Mouse (Mus musculus): ENCODE results near the gene Zmiz1. TPM values are rescaled to one million over a fixed set of nuclear protein-coding genes. Genes with fewer than 3 reads are reported as not detected.
A peak's percentile ranks its signal among the peaks of the same experiment; 100 is the strongest.

The Zmiz1 gene
- polyA plus RNA-seq, 1 experiment from 2014 or later, result 26.3 TPM

DNA sequence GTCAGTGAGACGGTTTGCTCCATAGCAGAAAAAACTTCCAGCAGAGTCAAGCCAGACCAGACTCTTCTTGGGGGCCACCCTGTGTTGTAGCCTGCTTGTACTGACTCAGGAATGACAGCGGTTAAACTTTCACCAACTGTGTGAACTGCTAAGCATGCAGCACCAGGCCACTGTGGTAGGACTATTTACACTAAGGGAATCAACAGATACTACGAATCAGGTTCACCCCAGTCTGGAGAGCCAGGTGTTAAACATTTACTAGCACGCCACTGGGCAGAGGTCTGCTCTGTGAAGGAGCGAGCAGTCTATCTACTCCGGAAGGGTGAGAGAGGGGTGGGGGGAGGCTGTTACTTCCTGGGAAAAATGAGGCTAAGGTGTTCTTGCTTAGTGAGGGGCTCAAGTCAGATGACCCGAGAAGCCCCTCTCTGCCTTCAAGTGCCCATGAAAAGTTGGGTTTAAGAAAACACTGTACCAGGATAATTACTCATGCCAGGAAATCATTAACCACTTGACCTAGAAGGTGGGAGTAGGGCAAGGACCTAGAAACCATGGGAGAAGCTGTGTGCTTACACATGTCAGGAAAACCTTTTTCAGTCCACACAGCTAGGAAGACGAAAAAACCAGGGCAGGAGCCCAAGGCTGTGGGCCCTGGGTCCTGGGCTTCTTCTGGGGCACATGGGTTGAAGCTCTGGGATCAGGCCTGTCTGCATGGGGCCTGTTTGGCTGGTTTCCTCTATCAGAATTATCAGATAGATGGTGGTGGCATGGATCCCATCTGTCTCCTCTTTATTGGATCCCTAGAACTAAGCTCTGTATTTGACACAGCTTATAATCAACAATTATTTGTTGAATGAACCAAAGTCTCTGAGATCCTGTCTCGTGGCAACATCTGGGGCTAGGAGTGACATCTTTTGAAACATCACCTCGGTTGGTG, 7.0 kb upstream of the Zmiz1 start:
- ATAC-seq (ENCODE audit: insufficient read depth, low FRiP score), result peak; percentile 85
- peak overlapping the region; percentile 27 for H3K4me2 ChIP-seq (ENCODE audit: low read depth, low read length)
- no peaks in the 10 kb centered on the region for H3K9me3 ChIP-seq (replicated peaks; ENCODE audit: control insufficient read depth, low read length)
- H3K27me3 ChIP-seq (ENCODE audit: control insufficient read depth, insufficient read depth, low read length), result no peaks in the 10 kb centered on the region
- peak overlapping the region; percentile 95 for H3K27ac ChIP-seq (ENCODE audit: low read length)
- peak overlapping the region; percentile 6; the same call in 1 of the 2 replicates for H3K9ac ChIP-seq (ENCODE audit: low read length)
- 29% methylated on average over 10 of the region's 10 CpGs for WGBS
- H3K4me3 ChIP-seq (replicated peaks; ENCODE audit: low read length), result no peak overlapping the region
- H3K36me3 ChIP-seq (ENCODE audit: control insufficient read depth, insufficient read depth, low read length), result no peaks in the 10 kb centered on the region
- peaks cover 23% of the 10 kb centered on the region for H3K4me1 ChIP-seq (ENCODE audit: control insufficient read depth, insufficient read depth, low read length)

GRCm38 (mm10) chr14:25452633-25453025, 6.4 kb upstream of the Zmiz1 start:
- ATAC-seq (ENCODE audit: insufficient read depth, low FRiP score), result no peak
- no peaks in the 10 kb centered on the region for H3K36me3 ChIP-seq (ENCODE audit: control insufficient read depth, insufficient read depth, low read length)
- no peak overlapping the region for H3K4me3 ChIP-seq (replicated peaks; ENCODE audit: low read length)
- no peak overlapping the region for H3K9ac ChIP-seq (ENCODE audit: low read length)
- H3K4me1 ChIP-seq (ENCODE audit: control insufficient read depth, insufficient read depth, low read length), result peaks cover 23% of the 10 kb centered on the region
- H3K27me3 ChIP-seq (ENCODE audit: control insufficient read depth, insufficient read depth, low read length), result no peaks in the 10 kb centered on the region
- no peak overlapping the region for H3K4me2 ChIP-seq (ENCODE audit: low read depth, low read length)
- no peaks in the 10 kb centered on the region for H3K9me3 ChIP-seq (replicated peaks; ENCODE audit: control insufficient read depth, low read length)
- 23% methylated on average over 2 of the region's 2 CpGs for WGBS
- peak overlapping the region; percentile 95 for H3K27ac ChIP-seq (ENCODE audit: low read length)

DNA sequence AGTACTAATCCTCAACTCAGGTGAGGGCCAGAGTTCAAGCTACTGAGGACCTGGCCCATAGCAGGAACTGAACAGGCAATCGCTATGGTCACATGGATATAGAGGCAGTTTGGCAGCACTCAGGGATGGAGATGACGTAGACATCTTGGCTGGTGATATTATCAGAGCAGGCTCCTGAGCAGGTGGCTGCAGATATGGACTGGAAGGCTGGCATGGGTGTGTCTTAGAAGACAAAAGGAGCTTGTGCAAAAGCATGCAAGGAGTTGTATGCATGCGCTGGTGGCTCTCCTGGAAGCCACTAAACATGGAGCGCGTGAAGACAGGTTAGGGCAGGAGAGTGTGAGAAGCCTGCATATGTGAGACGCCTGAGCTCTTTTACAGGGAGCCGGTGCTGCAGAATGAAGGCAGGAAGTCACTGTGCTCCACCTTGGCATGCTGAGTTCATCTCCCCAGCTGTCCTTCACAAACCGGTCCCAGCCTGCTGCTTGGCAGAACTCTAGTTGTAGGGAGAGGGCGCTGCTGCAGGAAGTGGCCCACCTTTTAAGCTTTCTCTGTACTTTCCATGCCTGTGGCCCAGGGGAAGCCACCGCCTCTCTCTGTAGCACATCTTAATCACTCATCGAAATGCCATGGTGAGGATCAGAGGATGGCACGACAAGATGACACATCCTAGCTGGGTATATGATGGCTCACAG, 4.8 kb upstream of the Zmiz1 start:
- ATAC-seq (ENCODE audit: insufficient read depth, low FRiP score), result no peak
- no peaks in the 10 kb centered on the region for H3K27me3 ChIP-seq (ENCODE audit: control insufficient read depth, insufficient read depth, low read length)
- no peak overlapping the region for H3K9ac ChIP-seq (ENCODE audit: low read length)
- H3K4me2 ChIP-seq (ENCODE audit: low read depth, low read length), result no peak overlapping the region
- no peak overlapping the region for H3K4me3 ChIP-seq (replicated peaks; ENCODE audit: low read length)
- H3K4me1 ChIP-seq (ENCODE audit: control insufficient read depth, insufficient read depth, low read length), result peaks cover 26% of the 10 kb centered on the region
- no peaks in the 10 kb centered on the region for H3K9me3 ChIP-seq (replicated peaks; ENCODE audit: control insufficient read depth, low read length)
- H3K27ac ChIP-seq (ENCODE audit: low read length), result peak overlapping the region; percentile 53; the same call in 1 of the 2 replicates
- H3K36me3 ChIP-seq (ENCODE audit: control insufficient read depth, insufficient read depth, low read length), result no peaks in the 10 kb centered on the region
- 66% methylated on average over 12 of the region's 12 CpGs for WGBS

DNA sequence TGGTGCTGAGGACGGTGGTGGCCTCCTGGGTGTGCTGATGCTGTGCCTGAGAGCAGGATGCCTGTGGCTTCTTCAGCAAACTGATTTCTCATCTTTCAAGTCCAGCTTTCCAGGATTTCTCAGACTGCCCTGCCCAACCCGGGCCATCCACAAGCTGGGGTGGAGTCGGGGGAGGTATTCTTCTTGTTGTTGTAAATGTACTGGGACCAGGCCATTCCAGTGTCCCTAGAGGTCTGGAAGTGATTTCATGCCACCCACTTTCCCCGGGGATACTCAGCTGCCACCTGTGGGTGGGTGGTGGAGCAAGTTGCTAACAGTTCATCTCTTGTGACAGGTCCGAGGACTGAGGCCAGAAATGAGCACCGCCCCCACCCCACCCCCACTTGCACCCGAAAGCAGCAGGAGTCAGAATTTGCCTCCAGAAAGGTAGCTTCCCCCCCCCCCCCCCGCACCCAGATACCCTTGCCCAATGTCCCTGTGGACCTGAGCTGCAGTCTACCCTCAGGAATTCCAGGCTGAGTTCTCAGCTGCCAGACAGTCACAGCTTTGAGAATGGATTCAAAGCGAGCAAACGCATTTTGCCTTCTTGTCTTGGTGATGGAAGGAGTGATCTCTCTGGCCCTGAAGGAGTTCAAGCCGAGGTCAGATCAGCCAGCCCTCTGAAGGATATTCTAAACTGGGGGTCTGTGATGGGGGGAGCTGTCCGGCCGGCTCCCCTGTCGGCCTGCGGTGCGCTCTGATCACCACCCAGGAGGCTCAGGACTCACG, 2.1 kb upstream of the Zmiz1 start:
- H3K9ac ChIP-seq (ENCODE audit: low read length), result peak overlapping the region; percentile 78
- H3K27me3 ChIP-seq (ENCODE audit: control insufficient read depth, insufficient read depth, low read length), result no peaks in the 10 kb centered on the region
- ATAC-seq (ENCODE audit: insufficient read depth, low FRiP score), result no peak
- peak overlapping the region; percentile 90 for H3K27ac ChIP-seq (ENCODE audit: low read length)
- 2% methylated on average over 17 of the region's 17 CpGs for WGBS
- H3K36me3 ChIP-seq (ENCODE audit: control insufficient read depth, insufficient read depth, low read length), result no peaks in the 10 kb centered on the region
- peaks cover 27% of the 10 kb centered on the region for H3K4me1 ChIP-seq (ENCODE audit: control insufficient read depth, insufficient read depth, low read length)
- H3K4me3 ChIP-seq (replicated peaks; ENCODE audit: low read length), result peak overlapping the region; percentile 89
- no peaks in the 10 kb centered on the region for H3K9me3 ChIP-seq (replicated peaks; ENCODE audit: control insufficient read depth, low read length)
- H3K4me2 ChIP-seq (ENCODE audit: low read depth, low read length), result peak overlapping the region; percentile 96

DNA sequence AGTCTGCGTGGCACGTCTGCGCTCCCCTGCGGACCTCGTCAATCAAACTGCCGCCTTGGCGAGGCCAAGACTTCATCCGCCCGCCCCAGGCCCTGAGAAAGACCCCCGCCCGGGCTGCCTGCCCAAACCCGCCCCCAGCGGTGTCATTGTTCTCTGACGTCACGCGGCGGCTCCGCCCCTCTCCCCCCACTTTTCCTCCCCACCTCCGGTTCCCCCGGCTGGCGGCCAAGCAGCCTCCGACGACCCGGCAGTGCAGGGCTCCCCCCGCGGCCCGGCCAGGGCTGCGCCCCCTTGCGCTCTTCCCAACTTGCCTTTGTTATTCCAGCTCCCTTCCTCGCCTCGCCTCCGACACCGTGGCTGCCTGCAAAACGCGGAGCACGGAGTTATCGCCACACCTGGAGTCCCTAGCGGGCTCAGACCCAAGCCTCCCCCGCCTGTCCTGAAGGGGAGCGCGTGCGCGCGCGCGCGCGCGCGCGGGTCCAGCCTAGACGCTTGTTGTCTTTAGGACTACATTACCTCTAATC, 1.5 kb upstream of the Zmiz1 start:
- no peaks in the 10 kb centered on the region for H3K9me3 ChIP-seq (replicated peaks; ENCODE audit: control insufficient read depth, low read length)
- peak overlapping the region; percentile 99 for H3K27ac ChIP-seq (ENCODE audit: low read length)
- ATAC-seq (ENCODE audit: insufficient read depth, low FRiP score), result peak; percentile 84
- no peaks in the 10 kb centered on the region for H3K36me3 ChIP-seq (ENCODE audit: control insufficient read depth, insufficient read depth, low read length)
- no peaks in the 10 kb centered on the region for H3K27me3 ChIP-seq (ENCODE audit: control insufficient read depth, insufficient read depth, low read length)
- WGBS, result under 1% methylated on average over 52 of the region's 52 CpGs
- peak overlapping the region; percentile 78 for H3K9ac ChIP-seq (ENCODE audit: low read length)
- H3K4me1 ChIP-seq (ENCODE audit: control insufficient read depth, insufficient read depth, low read length), result peaks cover 31% of the 10 kb centered on the region
- peak overlapping the region; percentile 89 for H3K4me3 ChIP-seq (replicated peaks; ENCODE audit: low read length)
- peak overlapping the region; percentile 96 for H3K4me2 ChIP-seq (ENCODE audit: low read depth, low read length)

DNA sequence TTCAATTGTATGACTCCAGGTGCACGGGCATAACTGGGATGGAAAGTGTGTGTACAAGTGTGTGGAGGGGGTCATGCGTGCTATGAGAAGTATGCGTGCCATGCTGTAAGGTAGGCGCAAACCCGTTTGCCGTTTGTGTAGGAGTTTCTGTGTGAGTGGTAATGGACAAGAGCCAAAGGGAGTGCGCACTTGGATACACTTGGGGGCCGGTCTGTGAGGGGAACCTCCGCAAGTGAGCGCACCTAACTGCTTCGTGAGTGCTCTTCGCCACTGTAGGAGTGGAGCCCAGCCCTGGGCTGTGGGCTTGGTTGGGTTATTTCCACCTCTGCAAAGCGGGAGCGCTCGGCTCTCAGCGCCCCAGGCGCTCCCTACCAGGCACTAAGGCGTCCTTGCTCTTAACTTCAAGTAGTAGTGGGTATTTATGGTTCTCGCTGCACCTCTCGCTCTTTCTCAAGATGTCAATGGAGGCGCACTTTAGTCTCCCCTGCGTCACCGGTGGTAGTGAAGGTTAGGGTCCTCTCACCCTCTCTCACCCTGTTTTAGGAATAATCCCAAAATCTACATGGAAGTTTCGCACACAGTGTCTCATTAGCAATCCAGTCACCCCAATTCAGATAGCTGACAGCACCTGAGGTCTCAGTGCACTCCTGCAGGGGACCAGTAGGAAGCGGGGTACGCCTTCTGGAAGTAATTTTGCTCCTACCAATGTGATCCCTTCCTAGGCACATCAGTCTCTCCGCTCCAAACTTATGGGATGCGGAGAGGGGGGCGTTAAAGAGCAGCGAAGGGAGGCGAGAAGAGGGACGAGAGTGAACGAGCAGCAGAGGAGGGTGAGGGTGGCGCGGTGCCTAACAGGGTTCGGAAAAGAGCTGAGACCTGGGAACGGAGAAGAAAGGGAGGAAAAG, 622 bp upstream of the Zmiz1 start:
- Histone ChIP-seq H3K9me3 (replicated peaks; ENCODE audit: control insufficient read depth, low read length) (no peaks in the 10 kb centered on the region), H3K4me3 (replicated peaks; ENCODE audit: low read length) (peak overlapping the region; percentile 89), H3K36me3 (ENCODE audit: control insufficient read depth, insufficient read depth, low read length) (no peaks in the 10 kb centered on the region), H3K27me3 (ENCODE audit: control insufficient read depth, insufficient read depth, low read length) (no peaks in the 10 kb centered on the region), H3K9ac (ENCODE audit: low read length) (peak overlapping the region; percentile 78), H3K4me1 (ENCODE audit: control insufficient read depth, insufficient read depth, low read length) (peaks cover 37% of the 10 kb centered on the region), H3K4me2 (ENCODE audit: low read depth, low read length) (peak overlapping the region; percentile 96), H3K27ac (ENCODE audit: low read length) (peak overlapping the region; percentile 99)
- ATAC-seq (ENCODE audit: insufficient read depth, low FRiP score), result peak; percentile 2; the same call in 1 of the 2 replicates
- WGBS, result under 1% methylated on average over 37 of the region's 37 CpGs

- under 1% methylated on average over 69 of the region's 69 CpGs for WGBS
- peak overlapping the region; percentile 72 for H3K4me2 ChIP-seq (ENCODE audit: low read depth, low read length)
- H3K9ac ChIP-seq (ENCODE audit: low read length), result peak overlapping the region; percentile 96
- H3K4me3 ChIP-seq (replicated peaks; ENCODE audit: low read length), result peak overlapping the region; percentile 89
- no peaks in the 10 kb centered on the region for H3K36me3 ChIP-seq (ENCODE audit: control insufficient read depth, insufficient read depth, low read length)
- H3K27me3 ChIP-seq (ENCODE audit: control insufficient read depth, insufficient read depth, low read length), result no peaks in the 10 kb centered on the region
- H3K27ac ChIP-seq (ENCODE audit: low read length), result peak overlapping the region; percentile 99
- H3K4me1 ChIP-seq (ENCODE audit: control insufficient read depth, insufficient read depth, low read length), result peaks cover 45% of the 10 kb centered on the region
- ATAC-seq (ENCODE audit: insufficient read depth, low FRiP score), result peak; percentile 18
- no peaks in the 10 kb centered on the region for H3K9me3 ChIP-seq (replicated peaks; ENCODE audit: control insufficient read depth, low read length)
Observed at GRCm38 (mm10) chr14:25459394-25459997, 511 bp downstream of the Zmiz1 start.

Data from stomach, embryonic 16.5 days (tissue).